Mouse (Mus musculus): Measurements from ENCODE around the gene Ap5s1.

DNA sequence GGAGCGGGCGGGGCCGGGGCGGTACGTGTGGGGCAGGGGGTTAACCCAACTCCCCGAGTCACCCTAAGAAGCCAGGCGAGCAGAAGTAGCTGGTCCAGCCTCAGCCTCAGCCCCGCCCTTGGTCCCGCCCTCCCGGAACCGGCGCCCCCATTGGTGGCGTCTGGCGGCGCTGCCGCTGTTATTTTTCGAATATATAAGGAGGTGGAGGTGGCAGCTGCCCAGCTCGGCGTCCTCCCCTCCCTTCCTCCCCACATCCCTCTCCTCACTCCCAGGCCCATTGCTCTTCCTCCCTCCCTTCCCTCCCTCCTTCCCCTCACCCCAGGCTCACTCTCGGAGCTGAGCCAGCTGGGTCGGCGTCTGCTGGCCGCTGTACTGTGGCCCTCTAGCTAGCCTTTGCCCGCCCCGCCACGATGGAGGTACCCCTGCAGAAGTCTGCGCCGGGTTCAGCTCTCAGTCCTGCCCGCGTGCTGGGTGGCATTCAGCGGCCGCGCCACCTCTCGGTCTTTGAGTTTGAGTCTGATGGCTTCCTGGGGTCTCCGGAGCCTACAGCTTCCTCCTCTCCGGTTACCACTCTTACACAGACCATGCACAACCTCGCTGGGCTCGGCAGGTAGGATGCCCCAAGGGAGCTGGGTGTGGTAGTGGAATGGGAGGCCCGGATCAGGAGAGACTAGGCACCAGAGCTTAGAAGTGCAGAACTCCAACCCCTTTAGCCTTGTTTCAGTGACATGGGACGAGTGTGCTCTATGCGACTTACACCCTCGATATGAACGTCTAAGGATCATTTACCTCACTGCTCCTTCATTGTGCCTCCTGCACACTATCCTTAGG, 19.9 kb upstream of the Ap5s1 start, which contains the start of the genes Cdc25b and Spef1:
- TF ChIP-seq CTCF (IDR thresholded peaks at IDR 0.05; ENCODE audit: low read depth, low read length) (no peak), POLR2A (IDR thresholded peaks at IDR 0.05; ENCODE audit: extremely low read depth, insufficient read depth, low read length) (0 out of 2 replicates have a peak, but pooled peaks have one; percentile 4)

Measured in liver, adult 2 months (tissue).